Mouse (Mus musculus) activated CD4-positive, CD25-positive, alpha-beta regulatory T cell, adult 4 months (primary cell): ENCODE data around the gene Tmem101. TPM values are rescaled to one million over a fixed set of nuclear protein-coding genes. Genes with fewer than 3 reads are reported as not detected.

Experiments used
- ATAC-seq: one replicate; pipeline ENCODE4 v1.8.0; 2017
- polyA plus RNA-seq, 2 experiments: library from polyadenylated mRNA; unstranded; fragments of 100-300 nt; shearing (Covaris generic); gene quantifications; one replicate each; pipeline ENCODE4 v1.2.1; 2017

Gene Tmem101
- polyA plus RNA-seq, 2 experiments from 2014 or later, result 13.5 to 15.4 TPM

DNA sequence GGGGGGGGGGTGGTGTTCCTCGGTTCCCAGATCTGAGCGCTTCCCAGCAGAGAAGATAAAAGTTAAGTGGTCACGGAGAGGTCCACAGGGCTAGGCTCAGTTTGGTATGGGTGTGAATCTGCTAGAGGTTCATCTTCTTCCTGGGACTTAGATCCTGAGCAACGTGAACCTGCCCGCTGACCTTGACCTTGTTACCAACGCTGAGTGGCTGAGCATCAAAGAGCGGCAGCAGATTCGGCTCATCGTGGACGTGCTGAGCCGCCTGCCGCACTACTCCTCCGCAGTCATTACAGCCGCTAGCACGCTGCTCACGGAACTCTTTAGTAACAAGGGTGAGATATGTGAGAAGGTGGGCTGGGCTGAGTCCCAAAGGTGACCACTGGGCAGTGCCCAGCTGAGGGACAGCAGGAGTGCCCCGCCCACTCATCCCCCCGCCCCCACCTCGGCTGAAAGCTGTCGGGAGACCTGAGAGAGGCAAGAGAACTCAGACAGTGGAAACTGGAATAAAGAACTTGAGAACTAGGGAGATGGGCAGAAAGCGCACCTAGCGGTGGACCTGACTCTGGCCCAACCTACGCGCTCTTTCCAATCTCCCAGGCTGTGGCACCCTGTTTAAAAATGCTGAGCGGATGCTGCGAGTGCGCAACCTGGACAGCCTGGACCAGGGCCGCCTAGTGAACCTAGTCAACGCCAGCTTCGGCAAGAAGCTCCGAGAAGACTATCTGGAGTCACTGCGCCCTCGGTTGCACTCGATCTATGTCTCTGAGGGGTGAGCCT lies 8.8 kb downstream of the Tmem101 start:
- ATAC-seq, result no peak

GRCm38 (mm10) chr11:102146531-102146930 lies 9.7 kb downstream of the Tmem101 start:
- no peak for ATAC-seq

GRCm38 (mm10) chr11:102146005-102146404 lies 10.2 kb downstream of the Tmem101 start:
- ATAC-seq, result no peak

DNA sequence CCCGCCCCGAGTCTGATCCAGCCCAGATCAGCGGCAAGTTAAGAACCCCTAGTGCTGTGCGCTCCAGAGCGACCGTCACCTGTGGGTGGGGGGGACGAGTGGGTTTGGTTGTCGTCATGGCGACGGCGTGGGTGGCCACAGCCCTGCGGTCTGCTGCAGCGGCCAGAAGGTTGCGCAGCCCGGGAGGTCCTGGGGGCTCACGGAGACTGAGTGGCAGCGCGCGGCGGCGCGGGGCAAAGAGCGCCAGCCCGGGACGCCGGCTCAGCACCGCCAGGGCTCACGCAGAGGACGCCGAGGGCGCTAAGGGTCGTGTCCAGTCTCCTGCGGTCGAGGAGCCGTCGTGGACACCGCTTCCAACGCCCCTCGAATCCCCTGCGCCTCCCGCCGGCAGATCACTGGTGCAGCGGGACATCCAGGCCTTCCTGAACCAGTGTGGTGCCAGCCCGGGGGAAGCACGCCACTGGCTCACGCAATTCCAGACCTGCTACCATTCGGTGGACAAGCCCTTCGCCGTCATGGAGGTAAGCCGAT lies 10.7 kb downstream of the Tmem101 start, which contains the start of gene Nags:
TSS of gene Nags (plus strand) at position 43 of the 531 bp plus-strand sequence.
- no peak for ATAC-seq

DNA sequence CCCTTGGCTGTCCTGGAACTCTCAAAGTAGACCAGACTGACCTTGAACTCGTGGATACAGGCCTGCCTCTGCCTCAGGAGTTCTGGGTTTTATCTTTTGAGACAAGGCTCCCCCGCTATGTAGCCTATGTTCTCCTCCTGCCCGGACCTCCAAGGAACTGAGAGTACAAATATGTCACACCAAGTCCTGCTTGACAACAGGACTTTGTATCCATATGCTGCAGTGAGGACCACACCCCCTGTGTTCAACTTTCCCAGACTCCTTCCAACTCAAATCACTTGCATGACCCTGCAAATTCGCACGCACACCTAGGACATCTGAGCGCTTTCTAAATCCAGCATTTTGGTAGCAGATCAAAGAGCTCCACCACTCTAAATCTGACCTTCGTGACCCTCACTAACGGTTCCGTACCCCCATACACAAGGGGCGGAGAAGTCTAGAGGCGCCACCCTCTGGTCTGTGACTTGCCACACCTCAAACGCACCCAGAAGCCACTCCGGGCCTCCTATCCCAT lies 11.2 kb downstream of the Tmem101 start:
- ATAC-seq, result no peak

DNA sequence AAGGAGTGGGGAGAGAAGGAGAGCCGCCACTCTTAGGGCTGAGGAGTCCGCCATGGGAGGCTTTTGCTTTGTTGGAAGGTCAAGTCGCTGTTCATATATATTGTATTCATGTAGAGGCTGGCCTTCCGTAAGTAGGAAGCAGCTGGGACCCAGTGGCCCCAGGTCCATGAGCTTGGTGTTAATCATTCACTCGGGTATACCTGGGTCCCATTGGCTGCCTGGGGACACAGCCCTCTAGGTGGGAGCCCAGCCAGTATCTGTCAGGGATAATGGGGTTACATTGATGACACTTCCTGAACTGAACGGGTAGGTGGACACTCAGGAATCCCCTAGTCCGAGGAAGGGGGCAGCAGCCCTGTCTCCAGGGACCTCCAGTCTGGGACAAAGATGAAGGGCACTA lies 13.8 kb downstream of the Tmem101 start:
- ATAC-seq, result no peak

- no peak for ATAC-seq
These were observed 15.7 kb downstream of the Tmem101 start for GRCm38 (mm10) chr11:102140508-102140907.

GRCm38 (mm10) chr11:102138447-102138740 lies 17.8 kb downstream of the Tmem101 start:
- no peak for ATAC-seq

DNA sequence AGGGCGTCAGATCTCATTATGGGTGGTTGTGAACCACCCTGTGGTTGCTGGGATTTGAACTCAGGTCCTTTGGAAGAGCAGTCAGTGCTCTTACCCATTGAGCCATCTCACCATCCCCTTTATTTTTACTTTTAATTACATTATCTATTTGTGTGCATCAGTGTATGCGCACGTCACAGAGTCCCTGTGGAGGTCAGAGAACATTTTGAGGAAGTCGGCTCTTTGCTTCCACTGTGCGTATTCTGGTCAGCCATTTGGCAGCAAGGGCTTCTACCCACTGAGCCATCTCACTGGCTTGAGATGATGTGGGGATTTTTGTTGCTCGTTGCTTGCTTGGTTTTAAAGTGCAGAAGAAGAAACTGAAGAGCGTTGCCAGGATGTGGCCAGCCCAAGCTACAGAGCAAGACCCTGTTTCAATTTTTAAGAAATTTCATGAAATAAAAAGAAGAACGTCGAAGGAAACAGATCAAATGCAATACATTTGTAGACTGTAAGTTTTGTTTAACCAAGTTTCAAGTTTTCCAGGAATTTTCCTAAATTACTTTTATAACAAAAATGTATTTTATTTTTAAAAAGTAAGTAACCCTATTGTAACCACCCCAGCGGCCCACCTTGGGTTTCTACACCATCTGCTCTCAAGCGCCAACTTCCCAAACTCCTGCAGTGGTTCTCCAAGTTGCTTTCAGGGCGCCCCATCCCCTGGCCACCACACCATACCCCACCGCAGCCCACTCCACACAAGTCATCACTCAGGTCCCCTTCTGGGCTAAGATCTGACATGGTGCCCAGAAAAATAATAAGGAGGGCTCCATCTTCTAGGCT lies 18.4 kb downstream of the Tmem101 start:
- ATAC-seq, result no peak

DNA sequence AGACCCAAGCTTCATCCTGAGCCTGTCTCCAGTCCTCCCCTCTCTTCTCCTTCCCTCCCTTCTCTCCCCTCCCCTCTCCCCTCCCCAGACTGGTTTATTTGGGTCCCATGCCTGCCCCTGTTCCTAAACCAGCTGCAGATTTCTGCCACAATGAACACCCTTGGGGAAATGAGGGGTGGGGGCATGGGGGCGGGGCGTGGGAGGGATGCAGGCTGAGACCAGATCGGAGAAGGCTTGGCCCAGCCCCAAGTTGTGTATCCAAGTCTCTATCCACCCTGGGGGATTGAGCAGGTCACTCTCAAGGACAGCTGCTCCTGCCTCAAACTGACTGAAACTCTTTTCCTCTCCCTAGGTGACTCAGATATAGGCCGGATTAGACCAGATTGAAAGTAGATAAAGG lies 21.7 kb downstream of the Tmem101 start:
- no peak for ATAC-seq

- ATAC-seq, result no peak
These were observed 38.8 kb downstream of the Tmem101 start for GRCm38 (mm10) chr11:102117386-102117785.

GRCm38 (mm10) chr11:102116241-102116640 lies 40.0 kb downstream of the Tmem101 start:
- ATAC-seq, result no peak

GRCm38 (mm10) chr11:102111576-102111975 lies 44.6 kb downstream of the Tmem101 start:
- ATAC-seq, result no peak

GRCm38 (mm10) chr11:102107732-102108131 lies 48.5 kb downstream of the Tmem101 start, which contains the start of gene Pyy:
Pyy (minus strand) TSS chr11:102107832.
- ATAC-seq, result no peak

GRCm38 (mm10) chr11:102106911-102107310 lies 49.3 kb downstream of the Tmem101 start:
- no peak for ATAC-seq

Other genes starting within 250 kb of the Tmem101 start
- gene Sost, start 189.4 kb downstream of the Tmem101 start, polyA plus RNA-seq, result not detected
- not detected for gene Cfap97d1, start 172.1 kb downstream of the Tmem101 start, polyA plus RNA-seq
- 1 to 10 TPM; 1.3 to 1.9 TPM for gene Dusp3, start 169.4 kb downstream of the Tmem101 start, polyA plus RNA-seq
- gene Mpp3, start 127.9 kb downstream of the Tmem101 start, polyA plus RNA-seq, result under 1 TPM in 1 of 2 experiments, not detected in 1; 0.36 TPM
- gene Cd300lg, start 114.9 kb downstream of the Tmem101 start, polyA plus RNA-seq, result under 1 TPM in 1 of 2 experiments, not detected in 1; 0.13 TPM
- gene Mpp2, start 67.9 kb downstream of the Tmem101 start, polyA plus RNA-seq, result 1 to 10 TPM; 2.5 to 3.7 TPM
- not detected for gene Ppy, start 55.1 kb downstream of the Tmem101 start, polyA plus RNA-seq
- not detected for gene Pyy, start 48.6 kb downstream of the Tmem101 start, polyA plus RNA-seq
- not detected for gene Nags, start 10.9 kb downstream of the Tmem101 start, polyA plus RNA-seq
- gene Lsm12, start 28.9 kb upstream of the Tmem101 start, polyA plus RNA-seq, result 10 to 100 TPM; 44.8 to 78.5 TPM
- 10 to 100 TPM; 24.6 to 36.3 TPM for gene G6pc3, start 33.2 kb upstream of the Tmem101 start, polyA plus RNA-seq
- 1 to 10 TPM; 6.0 to 9.3 TPM for gene Hdac5, start 73.8 kb upstream of the Tmem101 start, polyA plus RNA-seq
- 1 to 10 TPM; 2.0 to 3.8 TPM for gene BC030867, start 92.5 kb upstream of the Tmem101 start, polyA plus RNA-seq
- gene Asb16, start 112.3 kb upstream of the Tmem101 start, polyA plus RNA-seq, result not detected
- gene Tmub2, start 128.5 kb upstream of the Tmem101 start, polyA plus RNA-seq, result 10 to 100 TPM; 54.5 to 58.3 TPM
- gene Atxn7l3, start 140.2 kb upstream of the Tmem101 start, polyA plus RNA-seq, result 1 to 10 TPM; 7.5 to 8.3 TPM
- gene Ubtf, start 163.3 kb upstream of the Tmem101 start, polyA plus RNA-seq, result 10 to 100 TPM; 37.4 to 49.6 TPM
- gene Slc4a1, start 209.8 kb upstream of the Tmem101 start, polyA plus RNA-seq, result 1 to 10 TPM in 1 of 2 experiments, not detected in 1; 2.9 TPM
- gene Rundc3a, start 237.0 kb upstream of the Tmem101 start, polyA plus RNA-seq, result 1 to 10 TPM; 2.4 TPM